Mouse (Mus musculus) CH12.LX (cell line): ENCODE measurements at regions not wholly inside any gene's neighbourhood (a gene's known extent, or its start where the extent isn't known, plus 50 kb on each side); places are given as distances from the start of the nearest gene placed in this dataset.

Experiments used
- DNase-seq: peaks from one replicate; pipeline ENCODE4 v3.0.0-alpha.2; 2013; ENCODE audit errors: extremely low read depth
- H3K27ac ChIP-seq: 2 replicates; pipeline ENCODE4 v1.5.1; 2012; ENCODE audit warnings: low read depth, mild to moderate bottlenecking, control low read depth, moderate library complexity; ENCODE audit not compliant: insufficient read depth
- H3K27me3 ChIP-seq: replicated peaks from 2 replicates; pipeline ENCODE3; 2012; ENCODE audit warnings: inconsistent platforms
- H3K36me3 ChIP-seq, 2 experiments: replicated peaks in 1 of 2; 2 replicates each; pipeline versions ENCODE3 to v1.6.1; 2012; ENCODE audit warnings: inconsistent platforms in 1 of 2, low read length in 1 of 2, mild to moderate bottlenecking in 1 of 2, mixed read lengths in 1 of 2, moderate library complexity in 1 of 2; ENCODE audit not compliant: control insufficient read depth in 1 of 2, insufficient read depth in 1 of 2
- H3K4me1 ChIP-seq, 2 experiments: 2 replicates each; pipeline ENCODE4 v1.6.1; 2012; ENCODE audit warnings: inconsistent platforms in 1 of 2, moderate library complexity in 1 of 2; ENCODE audit not compliant: insufficient read depth in 2 of 2, control insufficient read depth in 1 of 2
- H3K4me2 ChIP-seq: 2 replicates; pipeline ENCODE4 v1.6.1; 2012; ENCODE audit warnings: low read depth, mild to moderate bottlenecking, control low read depth; ENCODE audit not compliant: poor library complexity, insufficient read depth, severe bottlenecking
- H3K4me3 ChIP-seq, 3 experiments: fragments of 150-350 bp in 1 of 3; sonication (generic) in 1 of 3; replicated peaks in 1 of 3; 2 replicates each; pipeline versions ENCODE3 to v1.5.1; 2011 to 2012; ENCODE audit warnings: low read depth in 2 of 3, low read length in 2 of 3, mild to moderate bottlenecking in 2 of 3, moderate library complexity in 2 of 3, control low read depth in 1 of 3, improper control_type of control experiment in 1 of 3, inconsistent platforms in 1 of 3, mixed read lengths in 1 of 3; ENCODE audit not compliant: poor library complexity in 1 of 3
- H3K79me2 ChIP-seq: replicated peaks from 2 replicates; pipeline ENCODE4 v1.6.1; 2012; ENCODE audit warnings: mild to moderate bottlenecking, moderate library complexity; ENCODE audit not compliant: control insufficient read depth, poor library complexity, insufficient read depth, severe bottlenecking; ENCODE audit errors: extremely low read depth
- H3K9ac ChIP-seq: 2 replicates; pipeline ENCODE4 v1.6.1; 2012; ENCODE audit warnings: low read depth, mild to moderate bottlenecking, control low read depth, moderate library complexity; ENCODE audit not compliant: insufficient read depth
- H3K9me3 ChIP-seq: replicated peaks from 2 replicates; pipeline ENCODE3; 2012; ENCODE audit warnings: low read length, inconsistent platforms, mixed read lengths
- BHLHE40 ChIP-seq: IDR thresholded peaks from 2 replicates; pipeline ENCODE4 v1.6.1; 2011; ENCODE audit warnings: mild to moderate bottlenecking, low read depth, low read length, improper control_type of control experiment
- CHD2 ChIP-seq: IDR thresholded peaks from 2 replicates; pipeline ENCODE4 v1.6.1; 2011; ENCODE audit warnings: low read length, improper control_type of control experiment
- CTCF ChIP-seq, 2 experiments: IDR thresholded peaks in 1 of 2; conservative IDR thresholded peaks in 1 of 2; 2 replicates each; pipeline ENCODE4 v1.5.1; 2011 to 2012; ENCODE audit warnings: low read depth in 2 of 2, low read length in 2 of 2, improper control_type of control experiment in 1 of 2, inconsistent platforms in 1 of 2, mild to moderate bottlenecking in 1 of 2, moderate library complexity in 1 of 2
- E2F4 ChIP-seq: IDR thresholded peaks from 2 replicates; pipeline ENCODE4 v1.6.1; 2011; ENCODE audit warnings: low read depth, low read length, improper control_type of control experiment; ENCODE audit not compliant: insufficient replicate concordance
- ELF1 ChIP-seq: IDR thresholded peaks from 2 replicates; pipeline ENCODE4 v1.6.1; 2014; ENCODE audit warnings: low read depth, mild to moderate bottlenecking, inconsistent platforms, low read length, improper control_type of control experiment
- EP300 ChIP-seq: IDR thresholded peaks from 2 replicates; pipeline ENCODE4 v1.6.1; 2011; ENCODE audit warnings: low read length, improper control_type of control experiment
- ETS1 ChIP-seq: conservative IDR thresholded peaks from 2 replicates; pipeline ENCODE4 v1.6.1; 2012; ENCODE audit warnings: low read depth, mild to moderate bottlenecking, inconsistent platforms, low read length, improper control_type of control experiment, moderate library complexity
- HCFC1 ChIP-seq: IDR thresholded peaks from 2 replicates; pipeline ENCODE4 v1.6.1; 2012; ENCODE audit warnings: low read depth, mild to moderate bottlenecking, inconsistent platforms, low read length, improper control_type of control experiment
- IRF4 ChIP-seq: IDR thresholded peaks from 2 replicates; pipeline ENCODE4 v1.6.1; 2014; ENCODE audit warnings: low read depth, mild to moderate bottlenecking, inconsistent platforms, low read length, improper control_type of control experiment
- JUND ChIP-seq: conservative IDR thresholded peaks from 2 replicates; pipeline ENCODE4 v1.6.1; 2011; ENCODE audit warnings: low read depth, low read length, improper control_type of control experiment
- MXI1 ChIP-seq: IDR thresholded peaks from 2 replicates; pipeline ENCODE4 v1.6.1; 2011; ENCODE audit warnings: mild to moderate bottlenecking, low read depth, low read length, improper control_type of control experiment
- MYC ChIP-seq: IDR thresholded peaks from 2 replicates; pipeline ENCODE4 v1.6.1; 2011; ENCODE audit warnings: low read depth, mild to moderate bottlenecking, improper control_type of control experiment, low read length
- NELFE ChIP-seq: IDR thresholded peaks from 2 replicates; pipeline ENCODE4 v1.6.1; 2011; ENCODE audit warnings: low read depth, low read length, improper control_type of control experiment
- NRF1 ChIP-seq: IDR thresholded peaks from 2 replicates; pipeline ENCODE4 v1.6.1; 2014; ENCODE audit warnings: low read depth, mild to moderate bottlenecking, inconsistent platforms, low read length, improper control_type of control experiment, moderate library complexity
- POLR2A ChIP-seq: IDR thresholded peaks from 2 replicates; pipeline ENCODE4 v1.6.1; 2011; ENCODE audit warnings: low read depth, mild to moderate bottlenecking, improper control_type of control experiment, low read length
- RAD21 ChIP-seq: IDR thresholded peaks from 2 replicates; pipeline ENCODE4 v1.6.1; 2011; ENCODE audit warnings: low read depth, mild to moderate bottlenecking, low read length, improper control_type of control experiment, moderate library complexity
- RCOR1 ChIP-seq: conservative IDR thresholded peaks from 2 replicates; pipeline ENCODE4 v1.6.1; 2012; ENCODE audit warnings: low read depth, mild to moderate bottlenecking, inconsistent platforms, low read length, improper control_type of control experiment
- TBP ChIP-seq: conservative IDR thresholded peaks from 2 replicates; pipeline ENCODE4 v1.6.1; 2011; ENCODE audit warnings: low read depth, low read length, improper control_type of control experiment
- TCF12 ChIP-seq: IDR thresholded peaks from 2 replicates; pipeline ENCODE4 v1.6.1; 2014; ENCODE audit warnings: low read depth, mild to moderate bottlenecking, inconsistent platforms, low read length, improper control_type of control experiment
- USF1 ChIP-seq: IDR thresholded peaks from 2 replicates; pipeline ENCODE4 v1.6.1; 2014; ENCODE audit warnings: low read depth, mild to moderate bottlenecking, inconsistent platforms, low read length, improper control_type of control experiment
- USF2 ChIP-seq: conservative IDR thresholded peaks from 2 replicates; pipeline ENCODE4 v1.6.1; 2011; ENCODE audit warnings: low read depth, low read length, improper control_type of control experiment
- ZKSCAN1 ChIP-seq: IDR thresholded peaks from 2 replicates; pipeline ENCODE4 v1.6.1; 2012; ENCODE audit warnings: low read depth, inconsistent platforms, low read length, improper control_type of control experiment, borderline replicate concordance
- ZNF384 ChIP-seq: IDR thresholded peaks from 2 replicates; pipeline ENCODE4 v1.6.1; 2012; ENCODE audit warnings: low read depth, low read length, improper control_type of control experiment, inconsistent platforms
- dilution Hi-C: fragments of 300-500 bp; cut with MboI; formaldehyde crosslinking; loops from 2 replicates; pipeline ENCODE4 v1.14.3; 2020; ENCODE audit warnings: low sequenced_read_pairs; ENCODE audit not compliant: extremely low pct_unique_long_range_greater_than_20kb, extremely low pct_ligation_motif_present
- in situ Hi-C: fragments of 300-500 bp; cut with MboI; formaldehyde crosslinking; loops from 3 replicates; pipeline ENCODE4 v1.14.3; 2019; ENCODE audit warnings: low sequenced_read_pairs, low pct_ligation_motif_present, low pct_unique_long_range_greater_than_20kb, mixed read lengths

GRCm38 (mm10) chr17:14578721-14579120 lies 115.3 kb downstream of the Thbs2 start:
- Histone ChIP-seq H3K79me2 (no peaks in the 10 kb centered on the region), H3K4me1 (peaks cover 4 to 7% of the 10 kb centered on the region in 2 experiments), H3K9me3 (no peaks in the 10 kb centered on the region), H3K36me3 (no peaks in the 10 kb centered on the region), H3K27me3 (no peaks in the 10 kb centered on the region), H3K4me3 (no peak overlapping the region), H3K27ac (no peak overlapping the region), H3K4me2 (no peak overlapping the region), H3K9ac (no peak overlapping the region)
- in situ Hi-C loops (no loop called here), dilution Hi-C loops (no loop called here)
- no peak for DNase-seq
- TF ChIP-seq ZKSCAN1 = no peak
- no peak for TF ChIP-seq RAD21
- no peak for TF ChIP-seq CTCF (conservative IDR thresholded peaks at IDR 0.05 in 1 of 2, IDR thresholded peaks at IDR 0.05 in 1 of 2; ENCODE audit: low read depth in 2 of 2, low read length in 2 of 2)
- no peak for TF ChIP-seq POLR2A
- TF ChIP-seq ETS1 = no peak
- TF ChIP-seq NELFE = no peak
- TF ChIP-seq CHD2 = no peak
- no peak for TF ChIP-seq USF2
- no peak for TF ChIP-seq E2F4
- TF ChIP-seq TCF12 = no peak
- TF ChIP-seq TBP = no peak
- no peak for TF ChIP-seq IRF4
- no peak for TF ChIP-seq USF1
- no peak for TF ChIP-seq JUND
- no peak for TF ChIP-seq MYC
- no peak for TF ChIP-seq NRF1
- TF ChIP-seq HCFC1 = no peak

- Histone ChIP-seq H3K9ac (no peak overlapping the region), H3K79me2 (no peaks in the 10 kb centered on the region), H3K4me2 (no peak overlapping the region), H3K27ac (no peak overlapping the region), H3K27me3 (no peaks in the 10 kb centered on the region), H3K4me1 (peaks cover 4 to 7% of the 10 kb centered on the region in 2 experiments), H3K9me3 (no peaks in the 10 kb centered on the region), H3K36me3 (no peaks in the 10 kb centered on the region), H3K4me3 (no peak overlapping the region)
- no peak for DNase-seq
- dilution Hi-C loops (no loop called here), in situ Hi-C loops (no loop called here)
- no peak for TF ChIP-seq RCOR1
- no peak for TF ChIP-seq BHLHE40
- TF ChIP-seq MXI1 = no peak
- no peak for TF ChIP-seq EP300
- TF ChIP-seq E2F4 = no peak
- no peak for TF ChIP-seq TCF12
- no peak for TF ChIP-seq USF1
- TF ChIP-seq ZNF384 = no peak
- TF ChIP-seq ELF1 = no peak
- TF ChIP-seq JUND = no peak
Measured at GRCm38 (mm10) chr17:14578194-14578593, 115.8 kb downstream of the Thbs2 start.
